14 mouse cellular contexts compared by ENCODE assay signal in genomic region chr2:74291416-74292396, GRCm38 (mm10).
DNase-seq lines count a peak whose midpoint lies in the region; ATAC-seq lines count a peak whose summit lies in the region.
"Had no signal": no experiment of that assay in that cellular context is flagged by ENCODE, and none has a peak within 500 bp of the region (broad histone marks: within the 10 kb centered on the region; RNA-seq: fewer than 3 reads in every experiment).

No protein-coding gene starts in this region.

- no peak overlapping the region for H3K27ac ChIP-seq in embryonic facial prominence, embryonic 14.5 days (replicated peaks; ENCODE audit: low read depth, low read length)
- peak overlapping the region; percentile 22 for H3K27ac ChIP-seq in hindbrain, embryonic 14.5 days
- peak overlapping the region; percentile 54 for H3K27ac ChIP-seq in neural tube, embryonic 13.5 days (replicated peaks)
- H3K27ac ChIP-seq: embryonic facial prominence, embryonic 13.5 days; heart, embryonic 15.5 days; kidney, embryonic 15.5 days; stomach, embryonic 15.5 days had no signal

- no peaks in the 10 kb centered on the region for H3K9me3 ChIP-seq in embryonic facial prominence, embryonic 14.5 days (ENCODE audit: control insufficient read depth, low read length)
- H3K9me3 ChIP-seq in hindbrain, embryonic 14.5 days (ENCODE audit: control insufficient read depth, low read length) = no peaks in the 10 kb centered on the region
- H3K9me3 ChIP-seq in neural tube, embryonic 13.5 days = no peaks in the 10 kb centered on the region
- H3K9me3 ChIP-seq: heart, embryonic 15.5 days; kidney, embryonic 15.5 days; stomach, embryonic 15.5 days had no signal

- no peaks in the 10 kb centered on the region for H3K36me3 ChIP-seq in embryonic facial prominence, embryonic 14.5 days (ENCODE audit: control insufficient read depth, insufficient read depth, low read length)
- no peaks in the 10 kb centered on the region for H3K36me3 ChIP-seq in hindbrain, embryonic 14.5 days (replicated peaks; ENCODE audit: control insufficient read depth, insufficient read depth)
- H3K36me3 ChIP-seq in neural tube, embryonic 13.5 days = no peaks in the 10 kb centered on the region
- H3K36me3 ChIP-seq: embryonic facial prominence, embryonic 13.5 days; heart, embryonic 15.5 days; kidney, embryonic 15.5 days; stomach, embryonic 15.5 days had no signal

- no peaks in the 10 kb centered on the region for H3K27me3 ChIP-seq in embryonic facial prominence, embryonic 14.5 days (replicated peaks; ENCODE audit: control insufficient read depth, insufficient read depth, low read length)
- no peaks in the 10 kb centered on the region for H3K27me3 ChIP-seq in hindbrain, embryonic 14.5 days (ENCODE audit: control insufficient read depth, insufficient read depth, low read length)
- peaks cover 5% of the 10 kb centered on the region; the same call in 1 of the 2 replicates for H3K27me3 ChIP-seq in neural tube, embryonic 13.5 days
- H3K27me3 ChIP-seq: embryonic facial prominence, embryonic 13.5 days; heart, embryonic 15.5 days; stomach, embryonic 15.5 days had no signal

- H3K4me2 ChIP-seq in embryonic facial prominence, embryonic 14.5 days (ENCODE audit: low read depth, low read length) = no peak overlapping the region
- H3K4me2 ChIP-seq in hindbrain, embryonic 14.5 days (replicated peaks) = no peak overlapping the region
- no peak overlapping the region for H3K4me2 ChIP-seq in neural tube, embryonic 13.5 days
- H3K4me2 ChIP-seq: embryonic facial prominence, embryonic 13.5 days; heart, embryonic 15.5 days; kidney, embryonic 15.5 days; liver, embryonic 11.5 days; stomach, embryonic 15.5 days had no signal

- no peak overlapping the region for H3K9ac ChIP-seq in embryonic facial prominence, embryonic 14.5 days (ENCODE audit: low read depth, low read length)
- H3K9ac ChIP-seq in hindbrain, embryonic 14.5 days = peak overlapping the region; percentile 35; the same call in 1 of the 2 replicates
- peak overlapping the region; percentile 6; the same call in 1 of the 2 replicates for H3K9ac ChIP-seq in neural tube, embryonic 13.5 days
- H3K9ac ChIP-seq: embryonic facial prominence, embryonic 13.5 days; heart, embryonic 15.5 days; kidney, embryonic 15.5 days; stomach, embryonic 15.5 days had no signal

- no peaks in the 10 kb centered on the region for H3K4me1 ChIP-seq in embryonic facial prominence, embryonic 14.5 days (ENCODE audit: control insufficient read depth, insufficient read depth, low read length)
- H3K4me1 ChIP-seq in hindbrain, embryonic 14.5 days (replicated peaks; ENCODE audit: control insufficient read depth, insufficient read depth, low read length) = peaks cover 10% of the 10 kb centered on the region
- H3K4me1 ChIP-seq in neural tube, embryonic 13.5 days (replicated peaks) = peaks cover 15% of the 10 kb centered on the region
- H3K4me1 ChIP-seq: embryonic facial prominence, embryonic 13.5 days; heart, embryonic 15.5 days; kidney, embryonic 15.5 days; stomach, embryonic 15.5 days had no signal

- WGBS in embryonic facial prominence, embryonic 14.5 days = 75% methylated on average over 8 of the region's 8 CpGs
- WGBS in hindbrain, embryonic 14.5 days = 69% methylated on average over 8 of the region's 8 CpGs
- WGBS in neural tube, embryonic 13.5 days = 74% methylated on average over 8 of the region's 8 CpGs

- no peak overlapping the region for H3K4me3 ChIP-seq in embryonic facial prominence, embryonic 14.5 days (ENCODE audit: low read depth, low read length)
- no peak overlapping the region for H3K4me3 ChIP-seq in hindbrain, embryonic 14.5 days (replicated peaks; ENCODE audit: low read length)
- no peak overlapping the region for H3K4me3 ChIP-seq in neural tube, embryonic 13.5 days
- H3K4me3 ChIP-seq: embryonic facial prominence, embryonic 13.5 days; heart, embryonic 15.5 days; kidney, embryonic 15.5 days; stomach, embryonic 15.5 days had no signal

- no peak for ATAC-seq in embryonic facial prominence, embryonic 14.5 days (ENCODE audit: low read depth)
- ATAC-seq in hindbrain, embryonic 14.5 days (ENCODE audit: low FRiP score) = peak; percentile 74; the same call in 1 of the 2 replicates
- peak; percentile 72 for ATAC-seq in neural tube, embryonic 13.5 days (ENCODE audit: low read depth)

- DNase-seq in cerebellum, postnatal 10 days = peak; percentile 12 to 39
- DNase-seq in cerebellum, postnatal 25 days = no peak
- peak; percentile 38 for DNase-seq in embryonic facial prominence, embryonic 14.5 days (ENCODE audit: low spot score)
- peak; percentile 82 for DNase-seq in hindbrain, embryonic 14.5 days (ENCODE audit: low spot score)
- DNase-seq in testis, postnatal 10 days (ENCODE audit: low spot score) = no peak
- DNase-seq in heart, postnatal 4 days = no peak
- no peak for DNase-seq in cerebellum, adult 9-10 months
- DNase-seq: lung, postnatal 4 days had no signal

Comparison
In these comparisons a context has a peak if more than half of its experiments do, and no peak if none do; other contexts are left out.
1. DNase-seq: peak in cerebellum, postnatal 10 days (2 of 2), embryonic facial prominence, embryonic 14.5 days (single experiment) and hindbrain, embryonic 14.5 days (single experiment); none in cerebellum, postnatal 25 days (0 of 2), testis, postnatal 10 days (single experiment), heart, postnatal 4 days (single experiment) and cerebellum, adult 9-10 months (single experiment).